Mouse (Mus musculus): Measurements from ENCODE around the gene Stk17b. TPM values are rescaled to one million over a fixed set of nuclear protein-coding genes. Genes with fewer than 3 reads are reported as not detected.

Gene Stk17b
- 3.4 and 5.1 TPM in 2 replicates for polyA plus RNA-seq (2015; fragmentation: Nextera tagmentation; extraction: Ambion mirVana)

DNA sequence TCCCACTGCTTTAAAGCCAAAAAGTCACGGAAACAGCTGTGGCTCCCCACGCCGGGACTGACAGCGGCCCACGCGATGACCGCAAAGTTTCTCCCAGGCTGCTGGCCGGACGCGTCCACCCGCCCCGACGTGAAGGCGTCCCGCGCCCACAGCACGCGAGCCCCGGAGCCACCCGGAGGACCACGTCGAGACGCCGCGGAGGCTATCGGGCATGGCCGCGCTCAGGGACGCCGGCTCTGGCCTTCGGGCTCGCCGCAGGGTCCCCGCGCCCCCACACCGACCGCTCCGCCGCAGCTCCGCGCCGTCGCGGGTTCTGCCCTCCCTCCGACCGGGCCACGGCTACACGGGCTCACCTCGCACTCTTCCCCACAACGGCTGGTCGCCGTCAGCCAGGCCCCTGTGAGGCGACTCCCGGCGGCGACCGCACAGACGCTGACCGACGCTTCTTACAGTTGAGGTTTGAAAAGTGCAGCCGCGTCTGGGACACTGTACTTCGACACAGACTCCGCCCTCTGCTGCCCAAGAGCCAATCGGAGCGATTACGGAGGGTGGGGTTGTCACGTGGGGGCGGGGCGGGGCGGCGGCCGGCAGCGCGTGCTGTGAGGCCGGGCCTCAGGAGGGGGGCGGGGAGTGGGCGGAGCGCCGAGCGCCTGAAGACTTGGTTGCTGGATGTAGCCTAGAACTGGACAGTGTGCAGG is at the start of gene Stk17b:
TSS of gene Stk17b (minus strand) at position 504 of the 698 bp plus-strand sequence.
- WGBS = under 1% methylated on average over 63 of the region's 81 CpGs
- Histone ChIP-seq H3K4me1 (ENCODE audit: control insufficient read depth, insufficient read depth, low read length) (peaks cover 7% of the 10 kb centered on the region), H3K9me3 (replicated peaks; ENCODE audit: control insufficient read depth, low read length, poor library complexity, severe bottlenecking) (no peaks in the 10 kb centered on the region), H3K27ac (ENCODE audit: low read length) (no peak within 1 kb of the TSS), H3K4me2 (ENCODE audit: low read length) (peak within 1 kb of the TSS; percentile 94), H3K4me3 (ENCODE audit: low read depth, low read length) (peak within 1 kb of the TSS; percentile 53), H3K9ac (ENCODE audit: low read depth, low read length) (peak within 1 kb of the TSS; percentile 67), H3K27me3 (ENCODE audit: control insufficient read depth, insufficient read depth, low read depth, low read length) (no peaks in the 10 kb centered on the region), H3K36me3 (ENCODE audit: control insufficient read depth, insufficient read depth, low read length) (no peaks in the 10 kb centered on the region)
- ATAC-seq = peak; percentile 98

DNA sequence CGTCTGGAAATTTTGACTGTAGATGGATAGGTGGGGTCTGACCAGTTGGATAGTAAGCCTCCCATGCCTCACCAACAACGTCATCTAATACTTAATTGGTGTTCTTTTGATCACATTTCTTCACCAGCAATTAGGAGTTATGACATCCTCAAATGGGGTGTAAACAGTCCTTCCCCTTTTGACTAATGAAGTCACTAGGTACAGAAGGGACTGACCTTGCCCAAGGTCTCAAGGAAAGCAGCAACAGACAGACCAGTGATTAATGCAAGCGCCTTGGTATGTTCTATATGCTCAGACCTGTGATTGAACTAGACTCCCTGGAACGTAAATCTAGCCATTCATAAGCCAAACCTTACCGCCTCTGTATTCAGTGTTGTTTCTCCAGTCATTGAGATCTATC is 45.3 kb upstream of the Stk17b start:
- no peak overlapping the region for H3K4me2 ChIP-seq (ENCODE audit: low read length)
- H3K4me1 ChIP-seq (ENCODE audit: control insufficient read depth, insufficient read depth, low read length) = no peaks in the 10 kb centered on the region
- no peaks in the 10 kb centered on the region for H3K9me3 ChIP-seq (replicated peaks; ENCODE audit: control insufficient read depth, low read length, poor library complexity, severe bottlenecking)
- H3K27ac ChIP-seq (ENCODE audit: low read length) = no peak overlapping the region
- H3K9ac ChIP-seq (ENCODE audit: low read depth, low read length) = no peak overlapping the region
- no peak for ATAC-seq
- no peak overlapping the region for H3K4me3 ChIP-seq (ENCODE audit: low read depth, low read length)
- H3K27me3 ChIP-seq (ENCODE audit: control insufficient read depth, insufficient read depth, low read depth, low read length) = no peaks in the 10 kb centered on the region
- 91% methylated on average over 5 of the region's 5 CpGs for WGBS
- H3K36me3 ChIP-seq (ENCODE audit: control insufficient read depth, insufficient read depth, low read length) = peaks cover 15% of the 10 kb centered on the region

DNA sequence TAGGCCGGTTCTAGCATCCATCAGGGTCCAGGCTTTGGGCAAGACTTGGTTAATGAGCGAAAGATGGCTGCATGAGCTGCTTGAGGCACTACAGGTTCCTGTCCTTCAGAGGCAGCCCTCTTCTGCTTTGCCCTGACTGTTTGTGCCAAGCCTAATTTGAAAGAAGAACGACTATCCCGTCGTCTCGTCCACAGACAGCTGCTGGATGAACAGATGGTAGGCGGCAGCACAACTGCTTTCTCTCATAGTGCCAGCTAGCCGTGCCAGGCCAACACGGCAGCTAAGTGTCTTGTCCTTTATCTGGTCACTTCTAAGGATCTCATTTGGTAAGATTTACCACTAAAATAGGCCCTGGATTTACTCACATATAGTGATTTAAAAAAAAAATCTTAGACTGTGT is 44.1 kb upstream of the Stk17b start:
- Histone ChIP-seq H3K27ac (ENCODE audit: low read length) (no peak overlapping the region), H3K9ac (ENCODE audit: low read depth, low read length) (no peak overlapping the region), H3K4me2 (ENCODE audit: low read length) (no peak overlapping the region), H3K36me3 (ENCODE audit: control insufficient read depth, insufficient read depth, low read length) (peaks cover 15% of the 10 kb centered on the region), H3K4me1 (ENCODE audit: control insufficient read depth, insufficient read depth, low read length) (peaks cover 2% of the 10 kb centered on the region), H3K9me3 (replicated peaks; ENCODE audit: control insufficient read depth, low read length, poor library complexity, severe bottlenecking) (no peaks in the 10 kb centered on the region), H3K27me3 (ENCODE audit: control insufficient read depth, insufficient read depth, low read depth, low read length) (no peaks in the 10 kb centered on the region), H3K4me3 (ENCODE audit: low read depth, low read length) (no peak overlapping the region)
- ATAC-seq = no peak
- 75% methylated on average over 9 of the region's 9 CpGs for WGBS

DNA sequence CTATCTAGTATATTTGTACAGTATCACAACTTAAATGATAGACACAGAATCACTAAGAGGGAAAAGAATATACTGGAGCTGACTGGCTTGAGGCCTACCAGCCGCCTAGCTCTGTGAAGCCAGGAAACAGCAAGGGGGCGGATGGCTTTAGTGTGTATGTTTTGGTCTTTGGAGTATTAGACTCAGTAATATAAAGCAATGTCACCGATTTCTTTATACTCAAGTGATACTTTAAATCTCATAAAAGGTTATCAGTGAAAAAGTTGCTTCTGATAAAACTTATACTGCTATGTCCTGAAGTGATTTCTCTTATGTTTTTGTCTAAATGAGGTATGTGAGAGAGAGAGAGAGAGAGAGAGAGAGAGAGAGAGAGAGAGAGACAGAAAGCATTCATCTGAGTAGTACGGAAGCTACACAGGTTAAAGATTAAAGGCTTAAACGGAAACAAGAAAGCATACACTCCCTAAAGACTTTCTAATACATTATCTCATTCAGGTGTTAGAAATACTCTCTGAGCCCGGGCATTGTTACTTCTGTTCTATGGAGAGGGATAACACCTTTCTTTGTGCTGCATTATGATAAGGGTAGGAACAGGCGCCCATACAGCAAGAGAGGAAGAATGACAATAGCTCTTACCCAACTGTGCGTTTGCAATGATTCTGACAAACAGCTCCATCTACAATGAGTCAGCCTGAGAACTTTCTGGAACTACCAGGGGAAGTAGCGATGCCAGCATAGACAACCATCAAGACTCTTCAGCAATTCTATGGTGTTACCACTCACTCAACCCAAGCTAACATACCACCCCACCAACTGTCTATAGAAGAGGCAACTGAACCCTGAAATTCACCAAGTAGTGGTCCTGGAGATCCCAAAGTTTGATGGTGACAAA is 39.7 kb upstream of the Stk17b start:
- no peak overlapping the region for H3K9ac ChIP-seq (ENCODE audit: low read depth, low read length)
- no peaks in the 10 kb centered on the region for H3K9me3 ChIP-seq (replicated peaks; ENCODE audit: control insufficient read depth, low read length, poor library complexity, severe bottlenecking)
- peaks cover 3% of the 10 kb centered on the region; the same call in 1 of the 2 replicates for H3K36me3 ChIP-seq (ENCODE audit: control insufficient read depth, insufficient read depth, low read length)
- no peak overlapping the region for H3K4me2 ChIP-seq (ENCODE audit: low read length)
- no peaks in the 10 kb centered on the region; the same call in 1 of the 2 replicates for H3K27me3 ChIP-seq (ENCODE audit: control insufficient read depth, insufficient read depth, low read depth, low read length)
- H3K4me3 ChIP-seq (ENCODE audit: low read depth, low read length) = no peak overlapping the region
- H3K4me1 ChIP-seq (ENCODE audit: control insufficient read depth, insufficient read depth, low read length) = peaks cover 11% of the 10 kb centered on the region
- no peak for ATAC-seq
- WGBS = 66% methylated on average over 9 of the region's 9 CpGs
- no peak overlapping the region for H3K27ac ChIP-seq (ENCODE audit: low read length)

DNA sequence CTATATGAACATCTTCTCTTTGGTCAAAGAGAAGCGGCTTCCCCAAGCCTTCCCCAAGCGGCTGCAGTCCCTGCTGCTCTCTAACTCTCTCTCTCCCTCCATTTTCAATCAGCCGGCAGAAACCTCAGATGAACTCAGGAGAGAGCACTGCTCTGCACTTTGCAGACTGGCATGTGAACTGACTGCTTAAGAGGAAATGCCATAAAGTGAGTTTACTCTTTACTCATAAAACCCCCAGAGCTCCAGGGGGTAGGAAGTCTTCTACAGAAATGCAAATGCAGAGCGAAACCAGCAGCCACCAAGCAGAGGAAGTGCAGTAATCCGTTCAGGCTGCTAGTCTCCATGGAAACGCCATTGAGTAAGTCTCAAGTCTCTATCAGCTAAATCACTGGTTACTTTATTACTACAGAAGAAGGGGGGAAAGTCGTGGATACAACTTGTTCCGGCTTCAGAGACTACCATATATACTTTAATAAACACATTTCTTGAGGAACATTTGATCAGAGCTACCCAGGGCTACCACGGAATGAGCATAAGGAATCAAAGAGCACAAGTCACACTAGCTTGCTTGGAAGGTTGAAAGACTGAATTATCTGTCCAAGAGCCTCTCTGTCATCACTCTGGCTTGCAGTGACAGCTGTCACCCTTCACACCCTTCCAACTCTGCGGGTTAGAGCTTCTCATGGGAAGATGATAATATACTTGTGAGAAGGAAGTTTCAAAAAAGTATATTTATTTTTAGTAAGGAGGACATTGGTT is 38.8 kb upstream of the Stk17b start:
- H3K27ac ChIP-seq (ENCODE audit: low read length) = 0 out of 2 replicates have a peak overlapping the region, but pooled peaks have one; percentile 5
- H3K9ac ChIP-seq (ENCODE audit: low read depth, low read length) = no peak overlapping the region
- ATAC-seq = peak; percentile 97
- H3K36me3 ChIP-seq (ENCODE audit: control insufficient read depth, insufficient read depth, low read length) = peaks cover 3% of the 10 kb centered on the region; the same call in 1 of the 2 replicates
- H3K9me3 ChIP-seq (replicated peaks; ENCODE audit: control insufficient read depth, low read length, poor library complexity, severe bottlenecking) = no peaks in the 10 kb centered on the region
- no peak overlapping the region for H3K4me3 ChIP-seq (ENCODE audit: low read depth, low read length)
- peak overlapping the region; percentile 31 for H3K4me2 ChIP-seq (ENCODE audit: low read length)
- peaks cover 11% of the 10 kb centered on the region for H3K4me1 ChIP-seq (ENCODE audit: control insufficient read depth, insufficient read depth, low read length)
- no peaks in the 10 kb centered on the region; the same call in 1 of the 2 replicates for H3K27me3 ChIP-seq (ENCODE audit: control insufficient read depth, insufficient read depth, low read depth, low read length)
- WGBS = 3% methylated on average over 10 of the region's 10 CpGs

DNA sequence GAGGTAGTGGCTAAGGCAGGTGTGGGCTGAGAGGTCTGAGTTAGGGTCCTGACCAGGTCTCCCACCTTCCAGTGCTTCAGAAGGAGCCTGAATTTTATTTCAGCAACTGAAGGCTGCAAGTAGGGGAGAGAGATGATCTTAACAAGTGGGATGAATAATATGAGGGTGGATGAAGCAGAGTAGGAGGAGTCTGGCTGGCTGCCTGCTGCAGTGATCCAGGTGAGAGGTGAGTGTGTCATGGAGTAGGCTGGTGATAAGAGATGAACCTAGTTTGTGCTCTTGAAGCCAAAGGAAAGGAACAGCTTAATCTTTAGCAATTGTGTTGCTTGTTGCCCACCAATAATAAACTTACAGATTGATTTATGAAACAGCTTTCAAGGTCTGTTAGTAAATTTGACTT is 37.0 kb upstream of the Stk17b start:
- H3K4me3 ChIP-seq (ENCODE audit: low read depth, low read length) = no peak overlapping the region
- H3K9ac ChIP-seq (ENCODE audit: low read depth, low read length) = no peak overlapping the region
- peaks cover 3% of the 10 kb centered on the region; the same call in 1 of the 2 replicates for H3K36me3 ChIP-seq (ENCODE audit: control insufficient read depth, insufficient read depth, low read length)
- H3K4me1 ChIP-seq (ENCODE audit: control insufficient read depth, insufficient read depth, low read length) = peaks cover 11% of the 10 kb centered on the region
- H3K4me2 ChIP-seq (ENCODE audit: low read length) = no peak overlapping the region
- H3K27me3 ChIP-seq (ENCODE audit: control insufficient read depth, insufficient read depth, low read depth, low read length) = no peaks in the 10 kb centered on the region; the same call in 1 of the 2 replicates
- H3K27ac ChIP-seq (ENCODE audit: low read length) = no peak overlapping the region
- H3K9me3 ChIP-seq (replicated peaks; ENCODE audit: control insufficient read depth, low read length, poor library complexity, severe bottlenecking) = no peaks in the 10 kb centered on the region
- no peak for ATAC-seq

DNA sequence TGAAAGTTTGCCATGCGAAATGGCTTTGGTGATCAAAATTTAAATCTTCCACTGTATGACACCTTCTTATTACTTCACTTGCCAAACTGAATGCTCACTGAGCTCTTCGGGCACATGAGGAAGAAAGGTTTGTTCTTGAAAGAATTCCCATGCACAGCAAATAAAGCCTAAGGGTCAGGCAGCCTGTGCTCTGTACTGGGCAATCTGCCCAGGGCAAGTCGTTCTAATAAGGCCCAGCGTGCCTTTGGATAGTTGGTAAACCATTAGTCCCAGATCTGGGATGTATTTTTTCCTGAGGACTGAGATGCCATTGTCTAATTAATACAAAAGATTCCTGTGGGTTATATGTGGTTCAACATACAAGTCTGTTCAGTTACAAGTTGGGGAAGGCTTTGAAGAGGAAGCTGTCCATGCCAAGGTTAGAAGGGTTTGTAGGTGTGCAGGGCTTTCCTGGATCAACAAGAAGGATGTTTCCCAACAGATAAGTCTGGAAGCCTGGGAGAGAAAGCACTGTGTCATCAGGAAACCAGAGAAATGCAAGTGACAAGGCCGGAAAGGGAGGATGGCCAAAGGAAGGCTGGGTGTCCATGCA is 35.1 kb upstream of the Stk17b start:
- ATAC-seq = no peak
- Histone ChIP-seq H3K36me3 (ENCODE audit: control insufficient read depth, insufficient read depth, low read length) (no peaks in the 10 kb centered on the region; the same call in 1 of the 2 replicates), H3K4me1 (ENCODE audit: control insufficient read depth, insufficient read depth, low read length) (peaks cover 11% of the 10 kb centered on the region), H3K4me2 (ENCODE audit: low read length) (no peak overlapping the region), H3K27me3 (ENCODE audit: control insufficient read depth, insufficient read depth, low read depth, low read length) (no peaks in the 10 kb centered on the region; the same call in 1 of the 2 replicates), H3K27ac (ENCODE audit: low read length) (no peak overlapping the region), H3K9ac (ENCODE audit: low read depth, low read length) (no peak overlapping the region), H3K4me3 (ENCODE audit: low read depth, low read length) (no peak overlapping the region), H3K9me3 (replicated peaks; ENCODE audit: control insufficient read depth, low read length, poor library complexity, severe bottlenecking) (no peaks in the 10 kb centered on the region)
- WGBS = 62% methylated on average over 5 of the region's 5 CpGs

DNA sequence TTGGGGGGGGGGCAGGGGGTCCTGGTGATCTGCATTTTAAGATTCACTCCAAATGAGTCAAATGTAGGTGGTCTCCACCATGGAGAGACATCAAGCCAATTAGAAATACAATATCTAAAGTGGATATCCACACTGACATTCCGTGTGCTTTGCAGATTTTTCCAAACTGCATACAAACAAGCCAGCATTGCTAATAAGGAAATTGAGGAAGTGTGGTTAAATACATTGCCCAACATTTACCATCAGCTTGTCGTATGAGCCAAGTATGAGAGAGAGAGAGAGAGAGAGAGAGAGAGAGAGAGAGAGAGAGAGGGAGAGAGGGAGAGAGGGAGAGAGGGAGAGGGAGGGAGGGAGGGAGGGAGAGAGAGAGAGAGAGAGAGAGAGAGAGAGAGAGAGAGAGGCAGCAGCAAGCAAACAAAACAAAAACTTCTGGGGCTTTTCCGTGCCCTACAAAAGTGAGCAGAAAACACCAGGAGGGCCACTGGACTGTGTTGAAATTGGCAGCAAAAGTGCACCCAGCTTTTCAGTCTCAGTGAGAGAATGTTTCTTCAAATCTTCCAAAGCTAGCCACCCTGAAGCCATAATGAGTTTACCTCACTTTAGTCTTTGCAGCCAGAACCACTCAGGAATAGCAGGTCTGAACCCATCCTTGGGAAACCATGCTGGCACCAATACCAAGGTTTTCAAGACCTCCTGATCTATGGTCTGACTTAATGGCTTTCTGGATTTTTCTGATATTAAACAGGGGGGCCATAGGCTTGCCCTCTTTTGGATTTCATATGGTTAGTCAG is 33.2 kb upstream of the Stk17b start:
- no peaks in the 10 kb centered on the region for H3K9me3 ChIP-seq (replicated peaks; ENCODE audit: control insufficient read depth, low read length, poor library complexity, severe bottlenecking)
- no peak for ATAC-seq
- 60% methylated on average over 3 of the region's 3 CpGs for WGBS

More for the DNA sequence above, 33.2 kb upstream of the Stk17b start:
- Histone ChIP-seq H3K4me1 (ENCODE audit: control insufficient read depth, insufficient read depth, low read length) (peaks cover 1% of the 10 kb centered on the region), H3K9ac (ENCODE audit: low read depth, low read length) (no peak overlapping the region), H3K27ac (ENCODE audit: low read length) (no peak overlapping the region), H3K4me3 (ENCODE audit: low read depth, low read length) (no peak overlapping the region), H3K4me2 (ENCODE audit: low read length) (no peak overlapping the region), H3K36me3 (ENCODE audit: control insufficient read depth, insufficient read depth, low read length) (no peaks in the 10 kb centered on the region), H3K27me3 (ENCODE audit: control insufficient read depth, insufficient read depth, low read depth, low read length) (no peaks in the 10 kb centered on the region; the same call in 1 of the 2 replicates)

Measured in midbrain, embryonic 16.5 days (tissue).